Mouse (Mus musculus): ENCODE data around the gene Mipep. TPM values are rescaled to one million over a fixed set of nuclear protein-coding genes. Genes with fewer than 3 reads are reported as not detected.

The Mipep gene
- polyA plus RNA-seq, 1 experiment = not detected

DNA sequence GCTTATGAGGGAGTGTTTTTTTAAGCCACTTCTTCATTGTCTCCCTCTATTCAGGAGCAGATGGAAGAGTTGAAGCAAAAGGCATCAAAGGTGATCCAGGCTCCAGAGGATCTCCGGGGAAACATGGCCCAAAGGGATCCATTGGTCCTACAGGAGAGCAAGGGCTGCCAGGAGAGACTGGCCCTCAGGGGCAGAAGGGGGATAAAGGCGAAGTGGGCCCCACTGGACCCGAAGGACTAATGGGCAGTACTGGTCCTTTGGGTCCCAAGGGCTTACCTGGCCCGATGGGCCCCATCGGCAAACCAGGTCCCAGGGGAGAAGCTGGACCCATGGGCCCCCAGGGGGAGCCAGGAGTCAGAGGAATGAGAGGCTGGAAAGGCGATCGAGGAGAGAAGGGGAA, 5.2 kb upstream of the Mipep start:
- WGBS = 94% methylated on average over 7 of the region's 7 CpGs
- no peak overlapping the region for H3K4me3 ChIP-seq (ENCODE audit: insufficient read depth, low read depth, low read length)
- H3K4me1 ChIP-seq (ENCODE audit: control insufficient read depth, insufficient read depth, low read length) = no peaks in the 10 kb centered on the region
- TF ChIP-seq CTCF (IDR thresholded peaks at IDR 0.05; ENCODE audit: insufficient read depth, low read depth, low read length) (no peak), POLR2A (IDR thresholded peaks at IDR 0.05; ENCODE audit: insufficient read depth, low read depth, low read length) (no peak)
- no peak overlapping the region for H3K27ac ChIP-seq (ENCODE audit: insufficient read depth, low read depth, low read length)

DNA sequence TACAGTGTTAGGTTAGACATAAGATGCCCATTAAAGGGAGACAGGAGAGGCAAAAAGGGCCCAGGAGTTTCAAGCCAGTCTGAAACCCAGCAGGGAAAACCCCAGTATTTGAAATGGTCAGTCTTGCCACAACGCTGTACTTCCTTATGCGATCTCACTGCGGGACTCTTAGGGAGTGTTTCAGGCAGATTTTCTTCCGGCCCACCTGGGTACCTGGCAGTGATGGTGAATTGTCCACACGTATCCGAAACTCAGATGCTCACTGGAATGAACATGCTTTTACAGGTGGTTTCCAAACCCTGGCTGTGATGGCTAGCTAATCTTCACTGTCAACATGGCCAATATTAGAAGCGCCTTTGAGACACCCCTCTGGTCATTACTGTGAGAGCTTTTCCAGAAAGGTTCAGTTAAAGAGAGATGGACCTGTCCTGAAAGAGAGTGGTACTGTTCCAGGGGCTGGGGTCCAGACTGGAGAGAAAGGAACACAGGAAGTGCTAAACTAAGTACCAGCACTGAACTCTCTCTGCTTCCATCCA, 2.2 kb upstream of the Mipep start:
- Histone ChIP-seq H3K27ac (ENCODE audit: insufficient read depth, low read depth, low read length) (no peak overlapping the region), H3K4me1 (ENCODE audit: control insufficient read depth, insufficient read depth, low read length) (no peaks in the 10 kb centered on the region), H3K4me3 (ENCODE audit: insufficient read depth, low read depth, low read length) (no peak overlapping the region)
- 42% methylated on average over 7 of the region's 7 CpGs for WGBS
- TF ChIP-seq POLR2A (IDR thresholded peaks at IDR 0.05; ENCODE audit: insufficient read depth, low read depth, low read length) (no peak), CTCF (IDR thresholded peaks at IDR 0.05; ENCODE audit: insufficient read depth, low read depth, low read length) (no peak)

DNA sequence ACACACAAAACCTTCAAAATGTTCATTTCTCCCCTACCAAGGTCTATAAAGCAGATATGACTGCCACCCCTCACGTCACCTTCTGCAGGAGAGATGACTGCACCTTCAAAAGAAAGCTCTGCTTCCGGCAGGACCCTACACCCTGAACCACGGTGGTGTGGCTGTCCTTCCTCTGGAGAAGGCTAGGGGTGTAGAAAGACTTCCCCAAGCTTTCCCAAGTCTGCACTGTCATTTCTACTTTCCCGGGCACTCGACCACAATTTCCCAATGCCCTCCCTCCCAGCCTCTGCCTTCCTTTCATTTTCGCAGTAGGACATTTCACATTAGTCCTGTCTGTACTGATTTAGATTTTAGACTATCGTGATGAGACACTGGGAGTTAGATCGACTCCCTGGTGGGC, 1.2 kb upstream of the Mipep start:
- 39% methylated on average over 8 of the region's 8 CpGs for WGBS
- no peaks in the 10 kb centered on the region for H3K4me1 ChIP-seq (ENCODE audit: control insufficient read depth, insufficient read depth, low read length)
- H3K4me3 ChIP-seq (ENCODE audit: insufficient read depth, low read depth, low read length) = no peak overlapping the region
- no peak overlapping the region for H3K27ac ChIP-seq (ENCODE audit: insufficient read depth, low read depth, low read length)
- no peak for TF ChIP-seq POLR2A (IDR thresholded peaks at IDR 0.05; ENCODE audit: insufficient read depth, low read depth, low read length)
- TF ChIP-seq CTCF (IDR thresholded peaks at IDR 0.05; ENCODE audit: insufficient read depth, low read depth, low read length) = no peak

DNA sequence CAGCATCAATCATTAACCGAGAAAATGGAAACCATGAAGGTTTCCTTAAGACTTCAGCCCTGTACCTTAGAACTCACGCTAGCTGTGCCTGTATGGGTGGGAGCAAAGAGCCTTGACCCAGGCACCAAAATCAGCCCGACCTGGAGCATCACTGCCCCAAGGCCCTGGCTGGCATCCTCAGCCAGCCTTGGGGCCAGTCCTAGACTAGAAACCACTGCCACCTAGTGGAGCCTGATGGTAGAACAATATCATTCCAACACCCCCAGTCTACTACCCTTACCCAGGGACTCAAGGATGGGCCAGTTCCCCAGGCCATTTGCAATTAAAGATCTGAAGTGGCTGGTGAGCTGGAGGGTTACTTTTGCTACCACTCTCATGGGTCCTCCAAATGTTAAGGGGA, 5.7 kb downstream of the Mipep start:
- H3K4me1 ChIP-seq (ENCODE audit: control insufficient read depth, insufficient read depth, low read length) = no peaks in the 10 kb centered on the region
- no peak for TF ChIP-seq CTCF (IDR thresholded peaks at IDR 0.05; ENCODE audit: insufficient read depth, low read depth, low read length)
- TF ChIP-seq POLR2A (IDR thresholded peaks at IDR 0.05; ENCODE audit: insufficient read depth, low read depth, low read length) = no peak
- H3K4me3 ChIP-seq (ENCODE audit: insufficient read depth, low read depth, low read length) = no peak overlapping the region
- 44% methylated on average over 3 of the region's 3 CpGs for WGBS
- no peak overlapping the region for H3K27ac ChIP-seq (ENCODE audit: insufficient read depth, low read depth, low read length)

DNA sequence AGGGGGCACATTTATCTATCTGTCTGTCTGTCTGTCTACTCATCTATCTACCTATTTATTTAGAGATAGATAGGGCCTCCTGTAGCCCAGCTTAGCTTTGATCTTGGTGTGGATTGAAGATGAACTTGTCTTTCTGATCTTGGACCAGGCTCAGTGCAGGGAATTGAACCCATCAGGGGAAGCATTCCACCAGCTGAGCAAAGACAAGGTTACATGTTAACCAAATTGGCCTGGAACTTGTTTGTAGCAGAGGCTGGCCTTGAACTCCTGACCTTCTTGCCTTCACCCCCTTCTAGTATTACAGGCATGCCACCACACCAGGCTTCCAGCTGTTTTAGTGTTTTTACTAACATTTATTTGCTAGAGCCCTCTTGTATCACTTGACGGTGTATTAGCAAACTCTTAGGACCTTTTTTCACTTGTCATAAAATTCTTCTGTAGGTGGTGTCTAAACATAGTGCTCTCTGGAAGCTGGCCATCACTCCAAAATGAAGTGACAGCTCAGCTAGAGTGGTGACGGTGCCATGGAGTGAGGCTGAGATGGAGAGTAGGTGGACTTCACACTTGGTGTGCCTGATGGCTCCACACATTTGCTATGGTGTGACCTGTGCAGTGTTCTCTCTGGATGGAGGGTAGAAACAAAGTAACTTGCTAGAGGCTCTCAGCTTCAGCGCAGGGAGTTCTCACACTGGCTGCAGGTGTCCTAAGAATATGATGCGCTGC, 12.4 kb downstream of the Mipep start:
- no peaks in the 10 kb centered on the region for H3K4me1 ChIP-seq (ENCODE audit: control insufficient read depth, insufficient read depth, low read length)
- WGBS = 82% methylated on average over 4 of the region's 4 CpGs
- no peak overlapping the region for H3K4me3 ChIP-seq (ENCODE audit: insufficient read depth, low read depth, low read length)
- TF ChIP-seq CTCF (IDR thresholded peaks at IDR 0.05; ENCODE audit: insufficient read depth, low read depth, low read length) (no peak), POLR2A (IDR thresholded peaks at IDR 0.05; ENCODE audit: insufficient read depth, low read depth, low read length) (no peak)
- H3K27ac ChIP-seq (ENCODE audit: insufficient read depth, low read depth, low read length) = no peak overlapping the region

DNA sequence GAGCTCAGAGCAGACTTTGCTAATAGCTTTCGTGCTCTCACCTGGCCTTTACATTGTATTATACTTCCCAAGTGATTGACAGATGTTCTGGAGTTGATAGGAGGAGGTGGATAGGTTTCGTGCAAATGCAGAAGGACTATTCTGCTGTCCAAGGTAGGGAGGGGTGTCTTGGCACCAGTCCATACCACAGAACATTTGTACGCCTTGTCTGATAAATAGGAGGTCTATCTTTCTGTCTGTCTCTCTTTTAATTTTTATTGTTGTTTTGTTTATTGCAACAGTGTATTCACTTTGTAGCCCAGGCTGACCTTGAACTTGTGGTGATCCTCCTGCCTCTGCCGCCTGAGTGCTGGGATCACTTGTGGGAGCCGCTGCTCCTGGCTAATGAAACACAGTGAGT, 13.2 kb downstream of the Mipep start:
- WGBS = 95% methylated on average over 5 of the region's 5 CpGs
- no peak for TF ChIP-seq POLR2A (IDR thresholded peaks at IDR 0.05; ENCODE audit: insufficient read depth, low read depth, low read length)
- TF ChIP-seq CTCF (IDR thresholded peaks at IDR 0.05; ENCODE audit: insufficient read depth, low read depth, low read length) = no peak
- no peaks in the 10 kb centered on the region for H3K4me1 ChIP-seq (ENCODE audit: control insufficient read depth, insufficient read depth, low read length)
- H3K27ac ChIP-seq (ENCODE audit: insufficient read depth, low read depth, low read length) = no peak overlapping the region
- no peak overlapping the region for H3K4me3 ChIP-seq (ENCODE audit: insufficient read depth, low read depth, low read length)

DNA sequence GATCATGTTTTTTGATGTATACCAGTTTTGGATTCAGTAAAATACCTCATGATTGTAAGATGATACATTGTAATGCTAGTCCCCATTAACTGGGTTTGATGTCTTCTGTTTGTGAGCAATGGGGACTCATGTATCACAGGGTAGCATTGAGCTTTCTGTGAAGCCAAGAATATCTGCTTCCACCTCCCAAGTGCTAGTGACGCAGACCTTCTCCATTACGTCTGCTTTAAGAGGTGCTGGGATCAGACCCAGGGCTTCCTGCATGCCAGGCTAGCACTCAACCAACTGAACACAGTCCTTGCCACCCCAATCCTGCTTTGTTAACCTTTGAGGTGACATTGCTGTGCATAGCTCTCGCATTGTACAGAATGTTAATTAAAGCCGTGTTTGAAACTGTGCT, 14.3 kb downstream of the Mipep start:
- no peaks in the 10 kb centered on the region for H3K4me1 ChIP-seq (ENCODE audit: control insufficient read depth, insufficient read depth, low read length)
- no peak overlapping the region for H3K27ac ChIP-seq (ENCODE audit: insufficient read depth, low read depth, low read length)
- no peak overlapping the region for H3K4me3 ChIP-seq (ENCODE audit: insufficient read depth, low read depth, low read length)
- no peak for TF ChIP-seq CTCF (IDR thresholded peaks at IDR 0.05; ENCODE audit: insufficient read depth, low read depth, low read length)
- no peak for TF ChIP-seq POLR2A (IDR thresholded peaks at IDR 0.05; ENCODE audit: insufficient read depth, low read depth, low read length)
- 93% methylated on average over 4 of the region's 4 CpGs for WGBS

DNA sequence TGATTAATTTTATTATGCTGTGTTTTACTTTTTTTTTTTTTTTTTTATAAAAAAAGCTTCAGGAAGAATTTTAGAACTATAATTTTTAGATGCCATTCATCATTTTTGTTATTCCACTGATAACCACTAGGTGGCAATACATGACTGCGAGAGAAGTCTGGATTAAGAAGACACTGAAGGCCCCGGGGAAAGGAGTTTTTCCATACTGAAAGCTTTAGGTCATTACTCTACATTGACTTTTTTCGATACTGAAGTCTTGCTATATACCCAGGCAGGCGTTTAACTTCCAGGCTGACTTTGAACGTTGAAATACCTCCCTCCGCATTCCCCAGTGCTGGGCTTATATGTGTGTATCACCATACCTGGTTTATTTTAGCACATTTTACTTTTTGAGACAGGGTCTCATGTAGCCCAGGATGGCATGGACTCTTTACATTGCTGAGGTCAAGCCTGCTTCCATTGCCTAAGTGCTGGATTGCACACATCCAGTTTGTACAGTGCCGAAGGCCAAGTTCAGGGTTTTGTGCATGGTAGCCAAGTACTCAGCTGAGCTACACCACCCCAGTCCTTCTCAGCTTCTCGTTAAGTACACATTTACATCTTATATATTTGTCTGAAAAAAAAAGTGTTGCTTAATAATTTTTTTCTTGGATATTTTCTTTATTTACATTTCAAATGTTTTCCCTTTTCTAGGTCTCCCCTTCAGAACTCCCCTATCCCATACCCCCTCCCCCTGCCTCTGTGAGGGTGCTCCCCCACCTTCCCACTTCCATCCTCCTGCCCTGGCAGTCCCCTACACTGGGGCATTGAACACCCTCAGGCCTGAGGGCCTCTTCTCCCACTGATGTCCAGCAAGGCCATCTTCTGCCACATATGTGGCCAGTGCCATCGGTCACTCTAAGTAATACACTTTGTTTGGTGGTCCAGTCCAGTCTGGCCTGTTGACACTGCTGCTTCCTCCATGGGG, 15.7 kb downstream of the Mipep start:
- no peaks in the 10 kb centered on the region for H3K4me1 ChIP-seq (ENCODE audit: control insufficient read depth, insufficient read depth, low read length)
- H3K4me3 ChIP-seq (ENCODE audit: insufficient read depth, low read depth, low read length) = no peak overlapping the region
- no peak for TF ChIP-seq POLR2A (IDR thresholded peaks at IDR 0.05; ENCODE audit: insufficient read depth, low read depth, low read length)
- no peak for TF ChIP-seq CTCF (IDR thresholded peaks at IDR 0.05; ENCODE audit: insufficient read depth, low read depth, low read length)
- no peak overlapping the region for H3K27ac ChIP-seq (ENCODE audit: insufficient read depth, low read depth, low read length)
- WGBS = 50% methylated on average over 9 of the region's 9 CpGs

DNA sequence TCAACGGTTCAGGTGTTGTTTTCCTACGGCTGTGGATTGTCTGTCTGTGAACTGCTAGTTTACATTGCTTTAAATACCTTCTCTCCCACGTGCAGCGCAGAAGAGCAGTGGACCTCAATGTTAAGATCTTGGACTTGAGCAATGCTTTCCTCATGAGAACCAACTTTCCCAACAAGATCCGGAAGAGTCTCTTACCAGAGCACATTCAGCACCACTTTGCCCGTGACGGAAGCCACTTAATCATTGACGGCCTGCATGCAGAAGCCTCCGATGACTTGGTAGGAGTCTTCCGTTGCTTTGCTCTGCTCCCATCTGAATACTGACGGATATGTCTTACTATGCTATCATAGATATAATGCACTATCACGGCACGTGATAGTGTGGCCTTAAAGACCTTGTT, 17.7 kb downstream of the Mipep start:
- Histone ChIP-seq H3K4me3 (ENCODE audit: insufficient read depth, low read depth, low read length) (no peak overlapping the region), H3K27ac (ENCODE audit: insufficient read depth, low read depth, low read length) (no peak overlapping the region), H3K4me1 (ENCODE audit: control insufficient read depth, insufficient read depth, low read length) (peaks cover 2% of the 10 kb centered on the region; the same call in 1 of the 2 replicates)
- TF ChIP-seq POLR2A (IDR thresholded peaks at IDR 0.05; ENCODE audit: insufficient read depth, low read depth, low read length) (no peak), CTCF (IDR thresholded peaks at IDR 0.05; ENCODE audit: insufficient read depth, low read depth, low read length) (no peak)
- WGBS = 97% methylated on average over 13 of the region's 13 CpGs
